Mouse (Mus musculus): ENCODE measurements around the gene Sult2b1.

DNA sequence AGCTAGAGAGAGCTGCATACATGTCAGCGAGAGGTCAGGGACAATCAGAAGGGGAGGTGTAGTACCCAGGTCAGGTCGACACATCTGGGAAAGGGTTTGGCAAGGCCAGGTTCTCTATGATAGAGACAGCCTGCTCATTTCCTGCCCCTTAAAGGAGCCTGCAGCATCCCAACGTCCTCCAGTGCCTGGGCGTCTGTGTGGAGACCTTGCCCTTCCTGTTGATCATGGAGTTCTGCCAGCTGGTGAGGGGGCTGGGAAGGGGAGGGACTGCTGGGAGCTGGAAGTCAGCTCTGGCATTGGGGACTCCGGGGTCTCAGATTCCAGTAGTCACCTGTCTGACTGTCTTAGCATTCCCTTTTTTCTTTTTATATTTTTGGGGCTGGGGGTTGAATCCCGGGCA, 6.3 kb upstream of the Sult2b1 start:
- TF ChIP-seq CTCF (IDR thresholded peaks at IDR 0.05) (no peak), EP300 (IDR thresholded peaks at IDR 0.05) (no peak)
